Mouse (Mus musculus): ENCODE results near the gene Fam24b. TPM values are rescaled to one million over a fixed set of nuclear protein-coding genes. Genes with fewer than 3 reads are reported as not detected.

Gene Fam24b
- polyA plus RNA-seq (2014; fragmentation: Nextera tagmentation; extraction: Ambion mirVana) = not detected in 2 replicates

DNA sequence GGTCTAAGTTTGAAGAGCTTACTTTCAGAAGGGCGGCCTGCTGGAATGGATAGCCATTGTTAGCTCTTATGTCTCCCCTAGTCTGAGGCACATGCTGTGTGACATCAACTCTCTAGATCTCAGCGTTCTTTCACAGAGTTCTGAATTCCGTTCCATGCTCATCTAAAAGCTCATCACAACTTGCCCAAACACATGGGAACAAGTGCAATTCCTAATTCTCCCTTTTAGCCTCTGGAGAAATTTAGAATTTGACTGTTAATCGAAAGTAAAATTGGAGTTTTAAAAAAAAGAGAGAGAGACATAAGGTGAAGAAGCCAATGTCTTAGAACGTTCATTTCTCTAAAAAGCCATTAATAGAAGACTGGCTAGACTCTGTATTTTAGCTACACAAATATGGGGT is at the start of gene Fam24b:
Fam24b (minus strand) TSS at position 101 of the 400 bp plus-strand sequence.
- no peak for ATAC-seq (ENCODE audit: insufficient number of reproducible peaks, insufficient read depth, low FRiP score, low read depth)

DNA sequence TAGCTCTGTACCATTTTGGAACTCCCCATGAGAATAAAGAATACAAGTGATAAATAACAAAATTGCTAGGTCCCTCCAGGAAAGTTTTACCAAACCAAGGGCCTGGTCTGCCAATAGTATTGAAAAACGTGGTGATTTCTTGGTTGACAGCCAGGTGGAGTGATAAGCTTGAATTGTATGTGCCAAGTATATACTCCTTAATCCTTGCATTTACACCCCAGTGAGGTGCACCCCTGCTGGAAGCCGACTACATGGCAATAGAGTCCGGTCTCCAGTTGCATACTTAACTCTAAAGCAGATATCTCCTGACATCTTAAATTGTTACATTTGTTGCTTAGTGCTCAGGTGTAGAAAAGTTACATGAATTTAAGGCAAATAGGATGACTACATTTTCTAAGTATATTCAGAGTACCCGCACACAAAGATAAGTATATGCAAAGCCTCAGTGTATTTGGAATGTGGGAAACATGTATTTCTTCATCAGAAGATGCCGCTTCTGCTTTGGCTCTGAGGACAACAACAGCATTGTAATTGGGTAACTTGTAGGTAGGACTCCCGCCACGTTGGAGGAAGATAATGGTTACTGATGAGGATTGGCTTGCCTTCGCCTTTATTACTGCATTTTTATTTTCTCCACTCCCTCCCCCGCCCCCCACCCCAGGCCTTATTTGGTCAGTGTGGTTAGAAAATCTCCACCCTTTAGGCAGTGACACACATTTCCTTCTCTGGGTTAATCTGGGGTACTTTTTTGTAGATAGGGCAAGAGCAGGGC is 42.8 kb upstream of the Fam24b start:
- no peaks in the 10 kb centered on the region; the same call in 1 of the 2 replicates for H3K27me3 ChIP-seq (ENCODE audit: control insufficient read depth, insufficient read depth, low read length)
- H3K36me3 ChIP-seq (ENCODE audit: control insufficient read depth, insufficient read depth, low read length) = peaks cover 14% of the 10 kb centered on the region
- peaks cover 0 to 6% of the 10 kb centered on the region in 2 experiments; a peak in 3 of 4 replicates for H3K4me1 ChIP-seq (ENCODE audit: control insufficient read depth in 2 of 2, insufficient read depth in 2 of 2, low read length in 2 of 2)
- H3K9ac ChIP-seq (ENCODE audit: low read length) = peak overlapping the region; percentile 85
- H3K4me2 ChIP-seq (ENCODE audit: low read length) = peak overlapping the region; percentile 65
- no peaks in the 10 kb centered on the region for H3K9me3 ChIP-seq (ENCODE audit: control insufficient read depth, low read length)
- no peak for ATAC-seq (ENCODE audit: insufficient number of reproducible peaks, insufficient read depth, low FRiP score, low read depth)
- H3K27ac ChIP-seq (replicated peaks in 1 of 2; ENCODE audit: control insufficient read depth in 1 of 2, insufficient read depth in 1 of 2, low read depth in 2 of 2, low read length in 2 of 2) = peak overlapping the region in 1 of 2 experiments; percentile 93; a peak in 2 of 4 replicates
- peak overlapping the region in 1 of 2 experiments; percentile 63; a peak in 2 of 4 replicates for H3K4me3 ChIP-seq (ENCODE audit: control insufficient read depth in 1 of 2, insufficient read depth in 1 of 2, low read depth in 1 of 2, low read length in 2 of 2)
- 66% methylated on average over 9 of the region's 9 CpGs for WGBS

More for the DNA sequence above, at the start of gene Fam24b:
- Histone ChIP-seq H3K36me3 (ENCODE audit: control insufficient read depth, insufficient read depth, low read length) (no peaks in the 10 kb centered on the region), H3K4me1 (ENCODE audit: control insufficient read depth in 2 of 2, insufficient read depth in 2 of 2, low read length in 2 of 2) (0 out of 4 replicates have a peak, but pooled peaks cover 0 to 2% of the 10 kb centered on the region in 2 experiments), H3K27me3 (ENCODE audit: control insufficient read depth, insufficient read depth, low read length) (no peaks in the 10 kb centered on the region), H3K27ac (replicated peaks in 1 of 2; ENCODE audit: control insufficient read depth in 1 of 2, insufficient read depth in 1 of 2, low read depth in 2 of 2, low read length in 2 of 2) (no peak within 1 kb of the TSS), H3K9ac (ENCODE audit: low read length) (no peak within 1 kb of the TSS), H3K4me2 (ENCODE audit: low read length) (no peak within 1 kb of the TSS), H3K9me3 (ENCODE audit: control insufficient read depth, low read length) (no peaks in the 10 kb centered on the region), H3K4me3 (ENCODE audit: control insufficient read depth in 1 of 2, insufficient read depth in 1 of 2, low read depth in 1 of 2, low read length in 2 of 2) (no peak within 1 kb of the TSS)
- WGBS = 89% methylated on average over 5 of the region's 5 CpGs

DNA sequence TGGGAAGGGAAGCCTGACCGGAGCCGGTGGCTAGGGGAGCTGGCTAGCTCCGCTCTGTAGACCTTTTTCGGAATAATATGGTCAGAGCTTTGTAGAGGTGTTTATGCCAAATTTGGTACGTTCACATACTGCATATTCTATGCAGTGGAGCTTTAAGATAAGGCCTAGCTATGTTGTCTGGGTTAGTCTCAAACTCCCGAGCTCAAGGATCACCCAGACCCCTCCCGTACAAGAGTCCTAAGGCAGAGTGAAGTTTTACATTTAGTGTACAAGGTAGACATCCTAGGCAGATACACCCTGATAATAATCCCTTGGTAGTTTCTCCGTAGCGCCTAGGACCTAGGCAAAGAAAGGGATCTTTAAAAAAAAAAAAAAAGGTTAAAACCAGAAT is 42.1 kb upstream of the Fam24b start:
- peaks cover 0 to 6% of the 10 kb centered on the region in 2 experiments; a peak in 3 of 4 replicates for H3K4me1 ChIP-seq (ENCODE audit: control insufficient read depth in 2 of 2, insufficient read depth in 2 of 2, low read length in 2 of 2)
- peak overlapping the region; percentile 63 to 74 for H3K4me3 ChIP-seq (ENCODE audit: control insufficient read depth in 1 of 2, insufficient read depth in 1 of 2, low read depth in 1 of 2, low read length in 2 of 2)
- peak; percentile 33; the same call in 1 of the 2 replicates for ATAC-seq (ENCODE audit: insufficient number of reproducible peaks, insufficient read depth, low FRiP score, low read depth)
- WGBS = 6% methylated on average over 9 of the region's 9 CpGs
- peak overlapping the region; percentile 65 for H3K4me2 ChIP-seq (ENCODE audit: low read length)
- peak overlapping the region; percentile 85 for H3K9ac ChIP-seq (ENCODE audit: low read length)
- H3K27ac ChIP-seq (replicated peaks in 1 of 2; ENCODE audit: control insufficient read depth in 1 of 2, insufficient read depth in 1 of 2, low read depth in 2 of 2, low read length in 2 of 2) = peak overlapping the region; percentile 93
- H3K27me3 ChIP-seq (ENCODE audit: control insufficient read depth, insufficient read depth, low read length) = no peaks in the 10 kb centered on the region; the same call in 1 of the 2 replicates
- H3K9me3 ChIP-seq (ENCODE audit: control insufficient read depth, low read length) = no peaks in the 10 kb centered on the region
- H3K36me3 ChIP-seq (ENCODE audit: control insufficient read depth, insufficient read depth, low read length) = peaks cover 14% of the 10 kb centered on the region

DNA sequence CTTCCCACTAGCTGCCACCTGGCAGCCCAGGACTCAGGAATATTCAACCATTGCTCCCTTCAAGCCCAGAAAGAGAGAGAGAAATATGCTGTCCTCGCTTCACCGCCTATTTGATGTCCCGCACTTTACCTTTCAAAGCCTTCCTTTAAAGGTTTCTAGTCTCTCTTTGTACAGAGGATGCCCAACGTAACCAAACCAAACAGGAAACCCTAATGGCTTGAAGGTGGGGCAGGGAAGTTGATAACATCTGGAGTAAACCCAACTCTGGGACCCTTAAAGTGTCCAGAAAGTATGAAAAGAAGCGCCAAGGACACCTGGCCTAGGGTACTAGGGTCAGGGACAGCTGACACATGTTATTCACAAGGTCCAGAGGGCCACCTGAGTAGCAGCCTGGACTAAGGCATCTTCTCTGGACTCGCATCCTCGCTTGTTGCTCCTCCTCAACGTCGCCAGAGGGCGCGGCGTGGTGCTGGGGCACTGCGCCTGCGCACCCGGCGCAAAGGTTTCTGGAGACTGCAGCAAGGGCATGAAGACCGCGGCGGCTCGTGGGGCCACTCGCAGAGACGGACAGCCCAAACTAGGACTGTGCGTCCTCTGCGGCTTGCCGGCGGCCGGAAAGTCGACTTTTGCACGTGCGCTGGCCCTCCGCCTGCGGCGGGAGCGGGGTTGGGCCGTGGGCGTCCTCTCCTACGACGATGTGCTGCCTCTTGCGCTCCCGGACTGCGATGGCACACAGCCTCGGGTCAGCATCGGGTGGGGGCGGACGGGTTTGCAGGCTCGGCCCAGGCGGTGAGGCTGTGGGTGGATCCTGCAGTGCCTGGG is 41.5 kb upstream of the Fam24b start, which contains the start of gene Pstk:
Pstk (plus strand) TSS at position 494 of the 822 bp plus-strand sequence.
- ATAC-seq (ENCODE audit: insufficient number of reproducible peaks, insufficient read depth, low FRiP score, low read depth) = peak; percentile 95

DNA sequence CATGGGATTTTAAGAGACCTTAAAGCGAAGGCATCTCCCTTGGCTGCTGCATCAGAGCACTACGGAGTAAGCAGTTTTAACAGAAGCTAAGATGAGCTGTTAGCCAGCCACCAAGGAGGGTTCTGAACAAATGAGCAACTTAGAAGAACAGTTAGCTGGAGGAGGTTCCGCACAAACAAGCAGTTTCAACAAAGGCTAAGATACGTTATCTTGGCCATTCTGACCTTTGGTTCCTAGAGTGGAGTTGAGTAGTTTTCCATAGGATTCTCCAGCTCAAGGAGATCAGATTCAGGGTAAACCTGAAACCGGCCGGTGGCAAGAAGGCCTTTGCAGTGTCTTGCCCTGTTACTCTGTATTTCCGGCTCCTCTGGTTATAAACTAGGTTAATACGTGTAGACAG is 34.8 kb upstream of the Fam24b start:
- 83% methylated on average over 8 of the region's 8 CpGs for WGBS
- H3K27ac ChIP-seq (replicated peaks in 1 of 2; ENCODE audit: control insufficient read depth in 1 of 2, insufficient read depth in 1 of 2, low read depth in 2 of 2, low read length in 2 of 2) = no peak overlapping the region
- H3K9me3 ChIP-seq (ENCODE audit: control insufficient read depth, low read length) = no peaks in the 10 kb centered on the region
- no peak overlapping the region for H3K9ac ChIP-seq (ENCODE audit: low read length)
- ATAC-seq (ENCODE audit: insufficient number of reproducible peaks, insufficient read depth, low FRiP score, low read depth) = no peak
- H3K27me3 ChIP-seq (ENCODE audit: control insufficient read depth, insufficient read depth, low read length) = no peaks in the 10 kb centered on the region; the same call in 1 of the 2 replicates
- H3K4me3 ChIP-seq (ENCODE audit: control insufficient read depth in 1 of 2, insufficient read depth in 1 of 2, low read depth in 1 of 2, low read length in 2 of 2) = no peak overlapping the region
- H3K4me2 ChIP-seq (ENCODE audit: low read length) = no peak overlapping the region
- H3K4me1 ChIP-seq (ENCODE audit: control insufficient read depth in 2 of 2, insufficient read depth in 2 of 2, low read length in 2 of 2) = peaks cover 2 to 10% of the 10 kb centered on the region in 2 experiments; a peak in 3 of 4 replicates
- peaks cover 13% of the 10 kb centered on the region; the same call in 1 of the 2 replicates for H3K36me3 ChIP-seq (ENCODE audit: control insufficient read depth, insufficient read depth, low read length)

More for the DNA sequence above, 41.5 kb upstream of the Fam24b start, which contains the start of gene Pstk:
- Histone ChIP-seq H3K27me3 (ENCODE audit: control insufficient read depth, insufficient read depth, low read length) (no peaks in the 10 kb centered on the region; the same call in 1 of the 2 replicates), H3K36me3 (ENCODE audit: control insufficient read depth, insufficient read depth, low read length) (peaks cover 14% of the 10 kb centered on the region), H3K4me3 (ENCODE audit: control insufficient read depth in 1 of 2, insufficient read depth in 1 of 2, low read depth in 1 of 2, low read length in 2 of 2) (peak within 1 kb of the TSS; percentile 63 to 74), H3K9me3 (ENCODE audit: control insufficient read depth, low read length) (no peaks in the 10 kb centered on the region), H3K9ac (ENCODE audit: low read length) (peak within 1 kb of the TSS; percentile 85), H3K4me2 (ENCODE audit: low read length) (peak within 1 kb of the TSS; percentile 65), H3K4me1 (ENCODE audit: control insufficient read depth in 2 of 2, insufficient read depth in 2 of 2, low read length in 2 of 2) (peaks cover 0 to 6% of the 10 kb centered on the region in 2 experiments; a peak in 3 of 4 replicates), H3K27ac (replicated peaks in 1 of 2; ENCODE audit: control insufficient read depth in 1 of 2, insufficient read depth in 1 of 2, low read depth in 2 of 2, low read length in 2 of 2) (peak within 1 kb of the TSS; percentile 93)
- 4% methylated on average over 47 of the region's 47 CpGs for WGBS

DNA sequence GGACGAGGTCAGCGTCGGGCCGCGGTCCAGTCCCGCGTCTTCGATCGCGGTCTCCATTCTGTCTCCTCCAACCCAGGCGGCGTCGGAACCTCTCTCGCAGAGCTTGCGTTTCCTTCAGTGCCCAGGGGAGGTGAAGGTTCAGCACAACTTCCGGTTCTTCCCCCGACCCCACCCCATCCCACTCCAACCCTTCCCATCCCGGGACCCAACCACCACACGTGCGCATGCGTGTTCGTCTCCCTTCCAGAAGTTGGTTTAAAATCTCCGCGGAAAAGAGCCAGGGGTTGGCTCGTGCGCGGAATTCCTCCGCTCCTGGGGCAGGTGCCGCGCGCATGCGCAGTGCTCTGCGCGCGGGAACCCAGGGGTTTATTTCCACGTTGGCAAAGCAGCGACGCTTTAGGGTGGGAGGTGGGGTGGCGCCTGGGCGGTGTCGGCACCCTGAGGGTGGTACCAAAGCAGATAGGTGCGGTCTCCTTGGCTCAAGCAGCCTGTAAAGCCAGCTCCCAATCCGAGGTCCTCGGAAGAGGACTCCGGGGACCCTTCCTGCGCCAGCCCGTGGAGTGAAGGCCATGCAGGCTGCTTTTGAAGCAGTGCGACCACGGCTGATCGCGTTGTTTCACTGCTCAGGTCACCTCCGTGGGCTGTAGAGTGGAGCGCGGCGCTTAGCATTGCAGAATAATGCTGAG is 33.4 kb upstream of the Fam24b start, which contains the start of gene 2310057M21Rik:
2310057M21Rik (minus strand) TSS at position 145 of the 686 bp plus-strand sequence.
- ATAC-seq (ENCODE audit: insufficient number of reproducible peaks, insufficient read depth, low FRiP score, low read depth) = peak; percentile 97
- peak within 1 kb of the TSS; percentile 93 for H3K9ac ChIP-seq (ENCODE audit: low read length)
- peak within 1 kb of the TSS; percentile 77 to 95 for H3K4me3 ChIP-seq (ENCODE audit: control insufficient read depth in 1 of 2, insufficient read depth in 1 of 2, low read depth in 1 of 2, low read length in 2 of 2)
- peak within 1 kb of the TSS; percentile 97 for H3K27ac ChIP-seq (replicated peaks in 1 of 2; ENCODE audit: control insufficient read depth in 1 of 2, insufficient read depth in 1 of 2, low read depth in 2 of 2, low read length in 2 of 2)
- peaks cover 27% of the 10 kb centered on the region for H3K36me3 ChIP-seq (ENCODE audit: control insufficient read depth, insufficient read depth, low read length)
- no peaks in the 10 kb centered on the region for H3K27me3 ChIP-seq (ENCODE audit: control insufficient read depth, insufficient read depth, low read length)
- H3K4me1 ChIP-seq (ENCODE audit: control insufficient read depth in 2 of 2, insufficient read depth in 2 of 2, low read length in 2 of 2) = peaks cover 2 to 10% of the 10 kb centered on the region in 2 experiments; a peak in 3 of 4 replicates
- no peaks in the 10 kb centered on the region for H3K9me3 ChIP-seq (ENCODE audit: control insufficient read depth, low read length)
- peak within 1 kb of the TSS; percentile 95 for H3K4me2 ChIP-seq (ENCODE audit: low read length)
- under 1% methylated on average over 55 of the region's 55 CpGs for WGBS

Measured in heart, embryonic 14.5 days (tissue).